Mouse (Mus musculus): ENCODE data around the gene Nap1l4. TPM values are rescaled to one million over a fixed set of nuclear protein-coding genes. Genes with fewer than 3 reads are reported as not detected.
A peak's percentile ranks its signal among the peaks of the same experiment; 100 is the strongest.

The Nap1l4 gene
- polyA plus RNA-seq, 1 experiment from 2014 or later = 211 TPM

GRCm38 (mm10) chr7:143519333-143519732 lies 29.6 kb downstream of the Nap1l4 start:
- no peak for DNase-seq (ENCODE audit: low spot score)

GRCm38 (mm10) chr7:143514416-143514768 lies 34.5 kb downstream of the Nap1l4 start:
- DNase-seq (ENCODE audit: low spot score) = no peak

DNA sequence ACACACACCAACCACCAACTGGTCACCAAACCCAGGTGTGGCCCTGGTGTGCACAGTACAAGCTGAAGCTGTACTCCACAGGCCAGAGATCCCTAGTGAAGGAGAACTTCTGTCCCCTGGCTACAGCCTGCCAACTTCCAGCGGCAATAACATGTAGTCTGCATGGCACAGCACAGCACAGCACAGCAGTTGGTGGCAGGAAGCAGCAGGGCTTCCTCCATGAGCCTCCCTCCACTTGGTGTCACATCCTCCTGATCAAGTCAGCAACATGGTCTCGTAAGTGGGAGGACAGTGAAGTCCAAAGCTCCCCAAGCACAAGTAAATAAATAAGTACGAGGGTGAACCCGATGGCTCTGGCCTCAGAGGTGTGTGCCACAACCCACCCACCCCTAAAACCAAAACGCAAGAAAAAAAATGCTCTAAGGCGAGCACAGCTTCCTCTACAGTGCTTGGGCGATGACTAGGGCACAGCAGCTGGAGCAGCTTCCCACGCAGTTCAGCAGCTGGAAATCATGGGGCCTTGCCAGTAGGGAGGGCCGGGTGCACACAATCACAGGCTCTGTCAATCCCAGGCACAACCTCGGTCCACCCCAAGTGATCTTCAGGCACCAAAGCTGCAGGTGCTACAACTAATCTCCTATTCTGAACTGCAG lies 35.0 kb downstream of the Nap1l4 start:
- DNase-seq (ENCODE audit: low spot score) = no peak

GRCm38 (mm10) chr7:143511335-143511712 lies 37.6 kb downstream of the Nap1l4 start:
- no peak for DNase-seq (ENCODE audit: low spot score)

DNA sequence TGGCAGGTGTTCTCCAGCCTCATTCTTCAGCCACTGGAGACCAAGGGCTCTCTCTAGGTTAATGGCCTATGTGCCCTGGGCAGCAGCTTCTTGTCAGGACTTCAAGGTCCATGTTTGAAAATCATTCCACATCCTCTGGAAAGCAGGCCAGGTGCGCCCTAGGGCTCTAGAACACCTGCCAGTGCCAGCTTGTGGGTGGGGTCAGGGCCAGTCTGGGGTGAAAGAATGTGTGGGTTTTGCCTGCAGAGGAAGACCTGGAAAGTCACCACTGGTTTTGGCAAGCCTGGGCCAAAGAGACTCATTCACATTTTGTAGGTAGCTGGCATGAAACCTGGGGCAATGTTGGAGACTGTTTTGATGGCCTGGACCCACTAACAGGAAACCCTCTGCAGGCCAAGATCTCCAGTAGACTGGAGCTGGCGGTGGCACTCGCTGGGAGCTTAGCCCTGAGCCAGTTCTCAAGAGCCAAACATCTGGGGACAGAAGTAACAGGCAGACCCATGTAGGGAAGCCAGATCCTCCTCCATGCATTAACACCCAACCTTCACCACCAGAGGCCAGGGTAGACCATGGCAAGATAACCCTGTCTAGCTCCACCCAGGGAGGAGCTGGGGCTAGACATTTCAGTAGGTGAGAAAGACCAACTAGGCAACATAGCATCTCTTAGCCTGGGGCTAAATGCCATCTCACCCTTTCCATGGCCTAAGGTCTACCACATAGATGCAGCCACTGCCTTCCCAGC lies 38.1 kb downstream of the Nap1l4 start:
- no peak for DNase-seq (ENCODE audit: low spot score)

DNA sequence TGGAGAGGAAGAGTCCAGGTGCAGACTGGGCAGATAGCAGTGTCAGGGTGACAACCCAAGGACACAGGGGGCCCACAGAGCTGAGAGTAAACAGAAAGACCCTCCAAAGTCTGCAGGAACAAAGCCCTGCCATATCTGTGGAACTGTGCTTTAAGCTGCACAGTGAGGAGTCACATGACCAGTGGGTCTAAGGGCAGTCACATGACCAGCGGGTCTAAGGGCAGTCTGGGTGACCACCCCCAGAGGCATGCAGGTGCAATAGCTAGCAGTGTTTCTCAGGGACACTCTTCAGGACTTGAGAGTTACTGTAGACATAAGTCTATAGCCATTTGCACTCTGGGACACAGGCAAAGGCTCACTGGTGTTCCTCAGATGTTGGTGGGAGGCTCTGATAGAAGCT lies 39.3 kb downstream of the Nap1l4 start:
- no peak for DNase-seq (ENCODE audit: low spot score)

DNA sequence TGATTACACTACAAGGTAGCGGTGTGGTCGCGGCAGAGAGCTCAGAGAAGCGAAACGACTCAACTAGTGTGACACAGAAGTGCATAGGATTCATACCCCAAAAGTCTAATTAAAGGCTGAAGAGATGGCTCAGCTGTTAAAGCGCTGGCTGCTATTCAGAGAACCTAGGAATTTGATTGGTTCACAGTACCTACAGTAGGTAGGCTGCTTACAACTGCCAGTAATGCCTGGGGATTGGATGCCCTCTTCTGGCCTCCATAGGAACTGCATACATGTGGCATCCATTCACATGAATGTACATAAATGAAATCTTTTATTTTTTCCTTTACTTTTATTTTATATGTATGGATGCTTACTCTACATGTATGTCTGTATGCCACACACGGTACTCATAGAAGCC lies 42.2 kb downstream of the Nap1l4 start:
- DNase-seq (ENCODE audit: low spot score) = peak; percentile 65

- no peak for DNase-seq (ENCODE audit: low spot score)
These were observed 42.6 kb downstream of the Nap1l4 start for GRCm38 (mm10) chr7:143506271-143506670.

GRCm38 (mm10) chr7:143505823-143506222 lies 43.1 kb downstream of the Nap1l4 start:
- DNase-seq (ENCODE audit: low spot score) = peak; percentile 75

DNA sequence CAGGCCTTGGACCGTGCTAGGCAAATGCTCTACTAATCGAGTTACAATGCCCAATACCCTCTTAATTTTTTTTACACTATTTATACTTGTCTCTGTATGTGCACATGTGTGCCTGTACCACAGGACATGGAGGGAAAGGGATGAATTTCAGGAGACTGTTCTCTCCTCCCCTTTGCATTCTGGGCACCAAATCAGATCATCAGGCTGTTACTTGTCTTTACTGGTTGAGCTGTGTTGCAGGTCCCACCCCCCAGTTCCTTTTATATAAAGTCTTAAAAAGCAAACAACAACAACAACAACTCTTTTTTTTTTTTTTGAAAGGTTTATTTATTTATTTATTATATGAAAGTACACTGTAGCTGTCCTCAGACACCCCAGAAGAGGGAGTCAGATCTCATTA lies 43.5 kb downstream of the Nap1l4 start:
- no peak for DNase-seq (ENCODE audit: low spot score)

GRCm38 (mm10) chr7:143503926-143504325 lies 45.0 kb downstream of the Nap1l4 start:
- DNase-seq (ENCODE audit: low spot score) = no peak

- no peak for DNase-seq (ENCODE audit: low spot score)
These were observed 46.3 kb downstream of the Nap1l4 start, which contains the start of gene Phlda2 for GRCm38 (mm10) chr7:143502418-143503200. Phlda2 (minus strand) TSS chr7:143503150.

DNA sequence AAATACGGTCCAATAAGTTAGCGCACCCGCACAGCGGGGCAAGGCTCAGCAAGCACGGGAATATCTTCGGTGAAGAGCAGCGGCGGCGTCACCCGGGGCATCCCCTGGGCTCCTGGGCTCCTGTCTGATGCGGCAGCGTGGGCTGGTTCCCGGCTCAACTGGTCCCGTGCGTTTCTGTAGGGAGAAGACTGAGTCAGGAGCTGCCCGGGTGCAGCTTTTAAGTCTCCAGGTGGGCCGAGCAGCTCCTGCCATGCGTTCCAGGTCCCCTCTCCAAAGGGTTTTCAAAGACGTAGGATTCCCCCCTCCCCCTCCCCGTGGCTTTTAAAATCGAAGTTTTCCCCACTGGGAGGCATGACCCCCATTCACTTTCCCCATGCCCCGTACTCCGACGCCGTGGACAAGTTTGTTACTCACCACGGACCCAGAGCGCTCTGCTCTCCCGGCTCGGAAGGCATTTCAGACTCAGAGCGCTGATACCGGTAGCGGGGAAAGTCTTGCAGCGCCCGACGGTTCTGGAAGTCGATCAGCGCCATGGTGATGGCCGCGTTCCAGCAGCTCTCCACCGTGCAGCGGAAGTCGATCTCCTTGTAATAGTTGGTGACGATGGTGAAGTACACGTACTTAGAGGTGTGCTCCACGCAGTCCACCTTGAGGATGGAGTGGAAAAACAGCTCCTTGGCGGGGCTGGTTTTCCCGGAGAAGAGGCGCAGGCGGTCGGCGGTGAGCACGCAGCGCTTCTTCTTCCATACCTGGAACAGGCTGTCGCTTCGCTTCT lies 47.1 kb downstream of the Nap1l4 start:
- peak; percentile 13 for DNase-seq (ENCODE audit: low spot score)

DNA sequence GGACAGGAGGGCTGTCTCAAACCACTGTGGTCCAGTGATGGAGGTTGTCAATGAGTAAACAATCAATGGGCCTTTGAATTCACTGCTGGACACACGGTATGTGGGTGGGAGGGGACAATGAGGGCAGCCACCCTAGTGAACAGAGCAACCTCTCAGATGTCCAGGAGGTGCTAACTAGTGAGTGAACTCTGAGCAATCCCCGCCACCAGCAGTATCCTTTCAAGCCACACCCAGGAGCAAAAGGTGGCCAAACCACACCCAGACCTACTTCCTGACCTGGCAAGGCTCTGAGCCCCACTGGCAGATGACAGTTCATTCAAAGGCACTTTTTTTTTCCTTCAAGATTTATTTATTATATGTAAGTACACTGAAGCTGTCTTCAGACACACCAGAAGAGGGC lies 48.0 kb downstream of the Nap1l4 start:
- DNase-seq (ENCODE audit: low spot score) = no peak

GRCm38 (mm10) chr7:143498584-143498983 lies 50.3 kb downstream of the Nap1l4 start:
- DNase-seq (ENCODE audit: low spot score) = no peak

GRCm38 (mm10) chr7:143495104-143495961 lies 53.6 kb downstream of the Nap1l4 start:
- DNase-seq (ENCODE audit: low spot score) = no peak

DNA sequence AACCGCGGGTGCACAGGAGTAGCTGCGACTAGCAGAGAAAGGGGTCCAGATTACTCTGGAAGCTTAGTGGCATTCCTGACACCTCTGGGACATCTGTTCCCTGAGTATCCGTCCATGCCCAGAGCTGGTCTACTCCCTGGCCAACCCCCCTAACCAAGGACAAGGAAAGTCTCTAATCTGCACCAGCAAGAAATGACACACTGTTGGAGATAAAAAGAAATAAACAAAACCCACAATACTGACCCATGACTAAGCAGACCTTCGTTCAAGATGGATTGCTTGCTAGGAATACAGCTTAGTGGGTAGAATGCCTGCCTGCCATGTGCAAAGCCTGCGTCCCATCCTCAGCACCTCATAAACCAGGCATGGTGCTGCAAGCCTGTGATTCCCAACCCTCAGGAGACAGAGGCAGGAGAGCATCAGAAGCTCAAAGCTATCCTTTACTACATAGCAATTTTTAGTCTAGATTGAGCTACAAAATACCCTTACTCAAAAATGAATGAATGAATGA lies 55.2 kb downstream of the Nap1l4 start:
- no peak for DNase-seq (ENCODE audit: low spot score)

DNA sequence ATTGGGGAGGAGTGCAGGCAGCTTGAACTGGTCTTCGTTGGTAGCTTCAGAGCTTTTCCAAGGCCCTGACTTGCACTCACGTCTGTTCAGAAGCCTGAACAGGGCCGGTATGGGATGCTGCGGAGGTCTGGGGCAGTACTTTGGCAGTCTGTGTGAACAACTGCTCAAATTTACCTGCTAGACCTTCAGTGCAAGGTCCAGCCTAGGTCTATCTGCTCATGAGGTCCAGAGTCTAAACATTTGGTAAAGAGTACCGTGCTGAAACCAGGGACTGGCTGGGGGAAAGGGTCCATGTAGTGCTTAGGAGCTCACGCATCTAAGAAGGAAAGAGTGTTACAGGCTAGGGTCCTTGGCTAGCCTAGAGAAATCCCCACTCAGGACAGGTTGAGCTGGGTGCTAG lies 59.2 kb downstream of the Nap1l4 start:
- no peak for DNase-seq (ENCODE audit: low spot score)

- no peak for DNase-seq (ENCODE audit: low spot score)
These were observed 66.4 kb downstream of the Nap1l4 start for GRCm38 (mm10) chr7:143482541-143482940.

DNA sequence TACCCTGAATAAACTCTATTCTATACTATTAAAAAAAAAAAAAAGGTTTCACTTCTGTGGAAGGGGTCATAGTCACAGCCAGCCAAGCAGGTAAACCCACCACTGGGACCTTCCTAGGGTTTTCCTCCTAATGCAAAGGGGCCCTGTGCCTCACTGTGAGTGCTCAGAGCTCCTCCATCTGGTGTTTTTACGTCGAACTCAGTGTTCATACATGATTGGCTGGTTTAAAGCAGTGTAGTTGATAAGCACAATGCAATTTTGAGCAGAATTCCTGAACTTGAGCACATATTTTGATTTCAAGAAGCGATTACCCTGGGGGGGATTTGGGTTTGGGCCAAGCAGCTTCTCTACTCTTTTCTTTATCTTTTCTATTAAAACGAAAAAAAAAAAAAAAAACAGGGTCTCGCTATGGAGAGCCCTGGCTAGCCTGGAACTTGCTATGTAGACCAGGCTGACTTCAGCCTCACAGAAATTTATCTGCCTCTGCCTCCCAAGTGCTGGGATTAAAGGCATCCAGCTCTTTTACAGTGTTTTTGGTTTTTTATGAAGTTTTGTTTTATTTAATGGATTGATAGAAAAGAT lies 67.0 kb downstream of the Nap1l4 start:
- no peak for DNase-seq (ENCODE audit: low spot score)
